Mouse (Mus musculus) cerebellum, adult 2 months (tissue): Measurements from ENCODE around the gene Vav1.

ENCODE experiments used
- CTCF ChIP-seq: fragments of 200-500 bp; IDR thresholded peaks from 2 replicates; pipeline ENCODE4 v1.5.1; 2011; ENCODE audit warnings: low read depth, mild to moderate bottlenecking, control low read depth, low read length, moderate library complexity, borderline replicate concordance; ENCODE audit not compliant: insufficient read depth
- POLR2A ChIP-seq: fragments of 200-500 bp; IDR thresholded peaks from 2 replicates; pipeline ENCODE4 v1.6.1; 2011; ENCODE audit warnings: low read length, control low read depth, borderline replicate concordance; ENCODE audit not compliant: insufficient read depth

GRCm38 (mm10) chr17:57344029-57344707 lies 65.3 kb downstream of the Vav1 start:
- TF ChIP-seq CTCF (no peak), POLR2A (no peak)
